Mouse (Mus musculus): ENCODE data around the gene Gemin5. TPM values are rescaled to one million over a fixed set of nuclear protein-coding genes. Genes with fewer than 3 reads are reported as not detected.

Gene Gemin5
- total and polyA plus RNA-seq, 3 experiments: 19.6 to 43.9 (median 26.3) TPM

DNA sequence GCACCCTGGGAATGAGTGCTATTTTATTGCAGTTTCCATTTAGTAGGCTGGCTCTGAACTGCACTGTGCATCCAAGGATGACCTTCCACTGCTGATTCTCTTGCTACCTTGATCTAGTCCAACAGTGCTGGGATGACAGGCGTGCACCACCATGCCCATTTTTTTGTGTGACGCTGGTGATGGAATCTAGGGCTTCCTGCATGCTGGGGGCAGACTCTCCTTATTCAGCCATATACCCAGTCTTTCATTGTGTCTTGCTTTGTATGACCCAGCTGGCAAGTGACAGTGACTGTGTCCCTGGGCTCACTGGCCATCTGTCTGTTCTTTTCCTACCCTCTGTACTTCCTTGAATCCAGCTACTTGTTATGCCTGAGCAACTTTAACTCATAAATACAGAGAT is 44.6 kb downstream of the Gemin5 start:
- H3K4me3 ChIP-seq (ENCODE audit: low read depth, low read length): no peak overlapping the region
- ATAC-seq (ENCODE audit: extremely low read depth, insufficient number of reproducible peaks, low FRiP score, poor library complexity, severe bottlenecking) (no peak), DNase-seq (ENCODE audit: low spot score) (no peak)
- H3K9me3 ChIP-seq (replicated peaks): no peaks in the 10 kb centered on the region
- peaks cover 28% of the 10 kb centered on the region for H3K4me1 ChIP-seq (ENCODE audit: insufficient read depth, low read depth, low read length)
- no peak for TF ChIP-seq CTCF (IDR thresholded peaks at IDR 0.05; ENCODE audit: low read depth, low read length)
- no peak for TF ChIP-seq POLR2AphosphoS5 (IDR thresholded peaks at IDR 0.05; ENCODE audit: insufficient replicate concordance, low read depth, low read length)
- TF ChIP-seq TAL1 (conservative IDR thresholded peaks at IDR 0.05; ENCODE audit: low read depth, low read length): no peak
- TF ChIP-seq GATA1 (IDR thresholded peaks at IDR 0.05; ENCODE audit: borderline replicate concordance, low read length): no peak
- no peak for TF ChIP-seq GATA2 (IDR thresholded peaks at IDR 0.05; ENCODE audit: borderline replicate concordance, low read depth, low read length)
- H3K27me3 ChIP-seq (ENCODE audit: insufficient read depth, low read length): no peaks in the 10 kb centered on the region
- H3K36me3 ChIP-seq (replicated peaks): peaks cover 90% of the 10 kb centered on the region

DNA sequence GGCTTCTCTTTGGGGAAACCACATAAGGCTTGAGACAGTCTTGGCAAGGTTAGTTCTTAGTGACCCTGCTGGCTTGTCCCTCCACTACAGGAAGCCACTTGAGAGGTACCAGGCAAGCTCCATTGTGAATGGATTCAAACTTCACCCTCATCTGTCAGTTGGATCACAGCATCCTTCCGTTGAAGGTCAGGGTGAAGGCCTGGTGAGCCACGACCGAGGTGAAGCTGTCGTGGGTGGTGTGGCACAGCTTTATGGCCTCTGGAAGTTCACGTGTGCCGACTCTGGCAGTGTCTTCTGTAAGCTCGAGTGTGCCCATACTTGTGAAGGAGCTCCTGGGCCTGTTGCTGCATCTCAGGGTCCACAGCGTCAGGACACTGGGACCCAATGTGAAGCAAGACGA is 47.0 kb downstream of the Gemin5 start:
- DNase-seq (ENCODE audit: low spot score): no peak
- Histone ChIP-seq H3K4me1 (ENCODE audit: insufficient read depth, low read depth, low read length) (peaks cover 15% of the 10 kb centered on the region), H3K27me3 (ENCODE audit: insufficient read depth, low read length) (no peaks in the 10 kb centered on the region), H3K4me3 (ENCODE audit: low read depth, low read length) (no peak overlapping the region), H3K9me3 (replicated peaks) (no peaks in the 10 kb centered on the region), H3K36me3 (replicated peaks) (peaks cover 92% of the 10 kb centered on the region)
- no peak for ATAC-seq (ENCODE audit: extremely low read depth, insufficient number of reproducible peaks, low FRiP score, poor library complexity, severe bottlenecking)
- no peak for TF ChIP-seq GATA1 (IDR thresholded peaks at IDR 0.05; ENCODE audit: borderline replicate concordance, low read length)
- TF ChIP-seq POLR2AphosphoS5 (IDR thresholded peaks at IDR 0.05; ENCODE audit: insufficient replicate concordance, low read depth, low read length): no peak; the same call in 1 of the 2 replicates
- TF ChIP-seq CTCF (IDR thresholded peaks at IDR 0.05; ENCODE audit: low read depth, low read length): no peak
- TF ChIP-seq TAL1 (conservative IDR thresholded peaks at IDR 0.05; ENCODE audit: low read depth, low read length): no peak
- TF ChIP-seq GATA2 (IDR thresholded peaks at IDR 0.05; ENCODE audit: borderline replicate concordance, low read depth, low read length): no peak

DNA sequence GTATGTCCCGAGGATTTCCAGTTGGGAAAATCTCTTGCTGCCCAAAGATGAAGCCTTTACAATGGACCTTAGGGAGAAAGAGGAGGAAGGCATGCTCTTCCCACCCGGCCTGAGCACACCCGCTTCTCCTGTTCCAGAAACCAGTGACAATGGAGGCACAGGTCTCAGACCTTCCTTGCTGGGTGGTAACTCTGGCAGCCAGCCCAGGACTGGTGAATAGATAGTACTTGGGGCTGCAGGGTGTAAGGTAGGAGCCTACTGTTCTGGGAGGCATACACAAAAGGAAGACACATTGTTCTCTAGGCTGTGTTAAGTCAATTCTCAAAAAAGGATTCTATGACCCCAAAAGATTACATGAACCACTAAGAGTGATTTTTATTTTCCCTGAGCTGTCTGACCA is 47.7 kb downstream of the Gemin5 start:
- peaks cover 92% of the 10 kb centered on the region for H3K36me3 ChIP-seq (replicated peaks)
- H3K4me3 ChIP-seq (ENCODE audit: low read depth, low read length): no peak overlapping the region
- TF ChIP-seq TAL1 (conservative IDR thresholded peaks at IDR 0.05; ENCODE audit: low read depth, low read length): no peak
- no peaks in the 10 kb centered on the region for H3K9me3 ChIP-seq (replicated peaks)
- DNase-seq (ENCODE audit: low spot score) (no peak), ATAC-seq (ENCODE audit: extremely low read depth, insufficient number of reproducible peaks, low FRiP score, poor library complexity, severe bottlenecking) (no peak)
- peaks cover 13% of the 10 kb centered on the region for H3K4me1 ChIP-seq (ENCODE audit: insufficient read depth, low read depth, low read length)
- no peaks in the 10 kb centered on the region for H3K27me3 ChIP-seq (ENCODE audit: insufficient read depth, low read length)

DNA sequence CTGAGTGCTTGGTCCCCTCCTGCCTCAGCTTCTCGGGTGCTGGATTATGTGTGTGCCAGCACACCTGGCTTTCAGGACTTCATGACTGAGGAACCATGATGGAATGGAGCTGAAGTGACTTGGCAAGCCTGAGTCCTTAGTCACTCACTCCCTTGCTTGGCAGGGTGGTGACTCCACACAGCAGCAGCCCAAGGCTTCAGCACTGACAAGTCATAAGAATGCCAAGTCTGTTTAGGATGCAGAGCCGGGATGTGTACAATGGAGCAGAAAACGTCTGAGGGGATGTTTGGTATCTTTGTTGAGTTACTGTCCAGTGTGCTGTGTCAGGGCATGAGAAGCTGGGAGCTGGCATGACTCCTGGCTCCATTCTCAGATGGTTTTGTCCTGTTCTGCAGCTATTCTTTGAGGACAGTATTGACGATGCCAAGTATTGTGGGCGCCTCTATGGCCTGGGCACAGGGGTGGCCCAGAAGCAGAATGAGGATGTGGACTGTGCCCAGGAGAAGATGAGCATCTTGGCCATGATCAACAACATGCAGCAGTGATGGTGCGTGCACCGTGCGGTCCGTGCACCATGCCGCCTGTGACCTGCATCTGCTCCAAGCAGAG is 51.2 kb downstream of the Gemin5 start:
- no peak for DNase-seq (ENCODE audit: low spot score)
- Histone ChIP-seq H3K4me1 (ENCODE audit: insufficient read depth, low read depth, low read length) (peaks cover 13% of the 10 kb centered on the region), H3K9me3 (replicated peaks) (no peaks in the 10 kb centered on the region), H3K27me3 (ENCODE audit: insufficient read depth, low read length) (no peaks in the 10 kb centered on the region), H3K36me3 (replicated peaks) (peaks cover 93% of the 10 kb centered on the region), H3K4me3 (ENCODE audit: low read depth, low read length) (no peak overlapping the region)
- no peak for ATAC-seq (ENCODE audit: extremely low read depth, insufficient number of reproducible peaks, low FRiP score, poor library complexity, severe bottlenecking)
- TF ChIP-seq POLR2AphosphoS5 (IDR thresholded peaks at IDR 0.05; ENCODE audit: insufficient replicate concordance, low read depth, low read length): no peak
- no peak for TF ChIP-seq GATA1 (IDR thresholded peaks at IDR 0.05; ENCODE audit: borderline replicate concordance, low read length)
- TF ChIP-seq GATA2 (IDR thresholded peaks at IDR 0.05; ENCODE audit: borderline replicate concordance, low read depth, low read length): no peak
- TF ChIP-seq TAL1 (conservative IDR thresholded peaks at IDR 0.05; ENCODE audit: low read depth, low read length): no peak
- no peak for TF ChIP-seq CTCF (IDR thresholded peaks at IDR 0.05; ENCODE audit: low read depth, low read length)

GRCm38 (mm10) chr11:58116560-58116959 is 51.8 kb downstream of the Gemin5 start:
- ATAC-seq (ENCODE audit: extremely low read depth, insufficient number of reproducible peaks, low FRiP score, poor library complexity, severe bottlenecking) (no peak), DNase-seq (ENCODE audit: low spot score) (no peak)
- Histone ChIP-seq H3K4me3 (ENCODE audit: low read depth, low read length) (no peak overlapping the region), H3K36me3 (replicated peaks) (peaks cover 92% of the 10 kb centered on the region), H3K27me3 (ENCODE audit: insufficient read depth, low read length) (no peaks in the 10 kb centered on the region), H3K9me3 (replicated peaks) (no peaks in the 10 kb centered on the region), H3K4me1 (ENCODE audit: insufficient read depth, low read depth, low read length) (peaks cover 13% of the 10 kb centered on the region)
- TF ChIP-seq GATA2 (IDR thresholded peaks at IDR 0.05; ENCODE audit: borderline replicate concordance, low read depth, low read length) (no peak), TAL1 (conservative IDR thresholded peaks at IDR 0.05; ENCODE audit: low read depth, low read length) (no peak), CTCF (IDR thresholded peaks at IDR 0.05; ENCODE audit: low read depth, low read length) (no peak), POLR2AphosphoS5 (IDR thresholded peaks at IDR 0.05; ENCODE audit: insufficient replicate concordance, low read depth, low read length) (no peak), GATA1 (IDR thresholded peaks at IDR 0.05; ENCODE audit: borderline replicate concordance, low read length) (no peak)

- H3K36me3 ChIP-seq (replicated peaks): peaks cover 59% of the 10 kb centered on the region
- TF ChIP-seq TAL1 (conservative IDR thresholded peaks at IDR 0.05; ENCODE audit: low read depth, low read length) (no peak), GATA2 (IDR thresholded peaks at IDR 0.05; ENCODE audit: borderline replicate concordance, low read depth, low read length) (no peak), CTCF (IDR thresholded peaks at IDR 0.05; ENCODE audit: low read depth, low read length) (no peak), POLR2AphosphoS5 (IDR thresholded peaks at IDR 0.05; ENCODE audit: insufficient replicate concordance, low read depth, low read length) (no peak), GATA1 (IDR thresholded peaks at IDR 0.05; ENCODE audit: borderline replicate concordance, low read length) (no peak)
Observed at GRCm38 (mm10) chr11:58107664-58108337, 60.5 kb downstream of the Gemin5 start.

More at GRCm38 (mm10) chr11:58107664-58108337, 60.5 kb downstream of the Gemin5 start:
- ATAC-seq (ENCODE audit: extremely low read depth, insufficient number of reproducible peaks, low FRiP score, poor library complexity, severe bottlenecking) (no peak), DNase-seq (ENCODE audit: low spot score) (no peak)
- Histone ChIP-seq H3K4me1 (ENCODE audit: insufficient read depth, low read depth, low read length) (peaks cover 37% of the 10 kb centered on the region), H3K27me3 (ENCODE audit: insufficient read depth, low read length) (no peaks in the 10 kb centered on the region), H3K4me3 (ENCODE audit: low read depth, low read length) (no peak overlapping the region), H3K9me3 (replicated peaks) (no peaks in the 10 kb centered on the region)

All from G1E (cell line).